Mouse (Mus musculus): ENCODE measurements around the gene Oas1d.
"Not testable (repeated sequence)": the region's sequence is repeated elsewhere in the genome, so short reads cannot be mapped to it uniquely, and the experiment has no call there.

Oas1d gene

GRCm38 (mm10) chr5:120914204-120914603 lies at the start of gene Oas1d:
Gene Oas1d, plus strand, starts transcription at chr5:120914536.
- in situ Hi-C loops (cut with MboI, MseI) = not testable (repeated sequence)

GRCm38 (mm10) chr5:120865336-120865860 lies 48.9 kb upstream of the Oas1d start:
- in situ Hi-C loops (cut with MboI, MseI) = no loop called here

- in situ Hi-C loops (cut with MboI, MseI) = no loop called here
Observed at GRCm38 (mm10) chr5:120869436-120870015, 44.8 kb upstream of the Oas1d start.

- in situ Hi-C loops (cut with MboI, MseI) = no loop called here
Observed at GRCm38 (mm10) chr5:120870081-120870480, 44.3 kb upstream of the Oas1d start.

GRCm38 (mm10) chr5:120870782-120871181 lies 43.6 kb upstream of the Oas1d start:
- in situ Hi-C loops (cut with MboI, MseI) = no loop called here

GRCm38 (mm10) chr5:120871469-120871868 lies 42.9 kb upstream of the Oas1d start:
- in situ Hi-C loops (cut with MboI, MseI) = no loop called here

- in situ Hi-C loops (cut with MboI, MseI) = not testable (repeated sequence)
Observed at GRCm38 (mm10) chr5:120876839-120877238, 37.5 kb upstream of the Oas1d start.

- in situ Hi-C loops (cut with MboI, MseI) = not testable (repeated sequence)
Observed at GRCm38 (mm10) chr5:120877407-120877806, 36.9 kb upstream of the Oas1d start.

- in situ Hi-C loops (cut with MboI, MseI) = not testable (repeated sequence)
Observed at GRCm38 (mm10) chr5:120878803-120879202, 35.5 kb upstream of the Oas1d start.

GRCm38 (mm10) chr5:120881681-120882080 lies 32.7 kb upstream of the Oas1d start:
- in situ Hi-C loops (cut with MboI, MseI) = not testable (repeated sequence)

- in situ Hi-C loops (cut with MboI, MseI) = not testable (repeated sequence)
Observed at GRCm38 (mm10) chr5:120887413-120887812, 26.9 kb upstream of the Oas1d start, which contains the start of gene Oas1g. Gene Oas1g, minus strand, starts transcription at chr5:120887613.

GRCm38 (mm10) chr5:120887831-120888230 lies 26.5 kb upstream of the Oas1d start:
- in situ Hi-C loops (cut with MboI, MseI) = no loop called here

- in situ Hi-C loops (cut with MboI, MseI) = not testable (repeated sequence)
Observed at GRCm38 (mm10) chr5:120888294-120888815, 26.0 kb upstream of the Oas1d start.

- in situ Hi-C loops (cut with MboI, MseI) = no loop called here
Observed at GRCm38 (mm10) chr5:120890026-120890425, 24.3 kb upstream of the Oas1d start.

- in situ Hi-C loops (cut with MboI, MseI) = no loop called here
Observed at GRCm38 (mm10) chr5:120890991-120891390, 23.3 kb upstream of the Oas1d start.

- in situ Hi-C loops (cut with MboI, MseI) = not testable (repeated sequence)
Observed at GRCm38 (mm10) chr5:120891566-120892242, 22.6 kb upstream of the Oas1d start.

GRCm38 (mm10) chr5:120892243-120892660 lies 22.1 kb upstream of the Oas1d start:
- in situ Hi-C loops (cut with MboI, MseI) = no loop called here

- in situ Hi-C loops (cut with MboI, MseI) = not testable (repeated sequence)
Observed at GRCm38 (mm10) chr5:120893866-120894265, 20.5 kb upstream of the Oas1d start.

- in situ Hi-C loops (cut with MboI, MseI) = not testable (repeated sequence)
Observed at GRCm38 (mm10) chr5:120894692-120895091, 19.6 kb upstream of the Oas1d start.

GRCm38 (mm10) chr5:120895231-120895900 lies 19.0 kb upstream of the Oas1d start:
- in situ Hi-C loops (cut with MboI, MseI) = no loop called here

- in situ Hi-C loops (cut with MboI, MseI) = no loop called here
Observed at GRCm38 (mm10) chr5:120898307-120898706, 16.0 kb upstream of the Oas1d start.

- in situ Hi-C loops (cut with MboI, MseI) = no loop called here
Observed at GRCm38 (mm10) chr5:120898726-120899125, 15.6 kb upstream of the Oas1d start.

All from regulatory T cell (primary cell).